Mouse (Mus musculus) hindbrain, embryonic 12.5 days (tissue): ENCODE measurements at regions not wholly inside any gene's neighbourhood (a gene's known extent, or its start where the extent isn't known, plus 50 kb on each side); places are given as distances from the start of the nearest gene placed in this dataset.

Experiments
- ATAC-seq: fragments of 200-750 bp; cut with Nextera tagmentation; 2 replicates; pipeline ENCODE4 v1.8.0; 2017; ENCODE audit warnings: moderate TSS enrichment; ENCODE audit not compliant: low FRiP score
- H3K27ac ChIP-seq: fragments of 300-500 bp; sonication (generic); 2 replicates; pipeline ENCODE4 v1.5.1; 2016; ENCODE audit warnings: mild to moderate bottlenecking
- H3K27me3 ChIP-seq: fragments of 300-500 bp; sonication (generic); 2 replicates; pipeline ENCODE4 v1.6.1; 2016; ENCODE audit warnings: mild to moderate bottlenecking
- H3K36me3 ChIP-seq: fragments of 300-500 bp; sonication (generic); 2 replicates; pipeline ENCODE4 v1.6.1; 2016; ENCODE audit warnings: mild to moderate bottlenecking
- H3K4me1 ChIP-seq: fragments of 300-500 bp; sonication (generic); 2 replicates; pipeline ENCODE4 v1.6.1; 2016
- H3K4me2 ChIP-seq: fragments of 300-500 bp; sonication (generic); replicated peaks from 2 replicates; pipeline ENCODE4 v1.6.1; 2016; ENCODE audit warnings: mild to moderate bottlenecking
- H3K4me3 ChIP-seq: fragments of 300-500 bp; sonication (generic); 2 replicates; pipeline ENCODE4 v1.5.1; 2016; ENCODE audit warnings: mild to moderate bottlenecking
- H3K9ac ChIP-seq: fragments of 300-500 bp; sonication (generic); 2 replicates; pipeline ENCODE4 v1.6.1; 2016; ENCODE audit warnings: mild to moderate bottlenecking, moderate library complexity
- H3K9me3 ChIP-seq: fragments of 300-500 bp; sonication (generic); replicated peaks from 2 replicates; pipeline ENCODE4 v1.6.1; 2016; ENCODE audit warnings: mild to moderate bottlenecking
- WGBS: fragments of 180-500 bp; shearing (Covaris S2); methylation state at CpG from one replicate; pipeline ENCODE4 v1.1.7; 2016; 5-methylcytosine and 5-hydroxymethylcytosine counted together

DNA sequence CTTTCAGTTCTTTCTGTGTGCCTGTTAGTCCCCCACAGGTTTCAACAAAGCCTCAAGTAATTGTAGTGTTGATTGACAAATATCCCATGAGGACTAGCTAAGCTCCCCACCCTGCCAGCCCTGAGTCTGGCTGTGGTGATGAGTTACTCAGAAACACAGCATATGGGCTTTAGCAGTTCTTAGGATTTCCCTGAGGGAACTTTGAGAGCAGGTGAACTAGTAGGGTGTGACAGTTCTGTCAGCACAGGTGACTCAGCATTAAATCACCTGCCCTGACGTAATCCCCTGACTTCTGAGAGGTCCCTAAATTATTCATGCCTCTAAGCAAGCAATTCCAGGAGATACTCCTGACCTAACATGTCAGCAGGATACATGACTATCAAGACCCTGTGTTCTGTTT, 347.7 kb upstream of the Igfbp3 start:
- H3K4me2 ChIP-seq: no peak overlapping the region
- ATAC-seq: no peak
- no peak overlapping the region for H3K27ac ChIP-seq
- WGBS: 68% methylated on average over 1 of the region's 1 CpGs
- no peaks in the 10 kb centered on the region for H3K27me3 ChIP-seq
- H3K4me1 ChIP-seq: no peaks in the 10 kb centered on the region
- H3K9ac ChIP-seq: no peak overlapping the region
- H3K9me3 ChIP-seq: no peaks in the 10 kb centered on the region
- no peak overlapping the region for H3K4me3 ChIP-seq
- no peaks in the 10 kb centered on the region for H3K36me3 ChIP-seq

DNA sequence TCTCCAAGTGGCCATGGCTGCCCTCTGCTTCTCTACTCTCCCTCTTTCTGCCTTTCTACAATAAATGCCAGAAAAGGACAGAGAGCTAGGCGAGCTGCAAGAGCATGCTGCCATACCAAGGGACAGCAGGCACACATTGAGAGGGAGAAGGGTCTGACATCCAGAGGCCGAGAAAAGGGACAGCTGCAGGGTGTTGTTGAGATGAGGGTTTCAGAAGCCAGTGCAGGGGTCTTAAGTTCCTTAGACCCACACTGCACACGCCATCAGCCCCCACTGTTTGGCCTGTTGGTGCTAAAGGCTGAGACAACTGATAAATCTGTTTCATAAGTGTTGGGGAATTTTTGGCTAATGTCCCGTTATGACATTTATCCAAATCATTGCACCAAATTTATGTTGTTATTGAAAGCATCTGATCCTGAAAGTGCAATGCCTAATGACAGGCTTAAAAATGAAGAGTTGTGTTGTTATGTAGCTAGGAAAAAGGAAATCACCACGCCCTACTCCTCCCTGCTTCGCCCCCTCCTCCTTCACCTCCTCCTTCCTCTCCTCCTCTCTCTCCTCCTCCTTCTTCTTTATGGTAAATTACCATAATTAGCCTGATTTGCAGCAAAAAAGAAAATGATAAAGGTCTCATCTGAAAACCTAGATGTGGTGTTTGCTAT, 342.0 kb upstream of the Igfbp3 start:
- WGBS: 78% methylated on average over 6 of the region's 6 CpGs
- no peak overlapping the region for H3K9ac ChIP-seq

DNA sequence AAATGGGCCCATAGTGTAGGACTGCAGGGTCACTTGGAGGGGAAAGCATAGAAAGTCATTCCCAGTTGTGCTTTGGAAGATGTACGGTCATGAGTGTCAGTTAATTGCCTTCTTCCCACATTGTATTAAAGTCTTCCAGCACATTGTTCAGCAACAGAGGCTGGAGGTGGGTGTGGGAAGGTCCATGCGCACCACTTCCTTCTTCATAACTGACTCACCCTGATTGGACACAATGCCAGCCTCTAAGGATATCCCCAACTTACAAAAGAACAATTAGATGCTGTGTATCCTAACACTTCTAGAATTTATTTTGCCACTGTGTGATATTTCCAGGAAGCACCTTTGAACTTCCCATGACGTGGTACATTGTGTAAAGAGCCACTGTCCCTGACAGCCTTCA, 338.4 kb upstream of the Igfbp3 start:
- Histone ChIP-seq H3K27ac (no peak overlapping the region), H3K4me3 (no peak overlapping the region), H3K4me1 (no peaks in the 10 kb centered on the region), H3K9ac (no peak overlapping the region), H3K36me3 (no peaks in the 10 kb centered on the region), H3K9me3 (no peaks in the 10 kb centered on the region), H3K4me2 (no peak overlapping the region), H3K27me3 (no peaks in the 10 kb centered on the region)
- ATAC-seq: no peak
- WGBS: 84% methylated on average over 3 of the region's 3 CpGs

More for the DNA sequence above, 342.0 kb upstream of the Igfbp3 start:
- Histone ChIP-seq H3K36me3 (no peaks in the 10 kb centered on the region), H3K4me3 (no peak overlapping the region), H3K27me3 (no peaks in the 10 kb centered on the region), H3K27ac (no peak overlapping the region), H3K4me1 (no peaks in the 10 kb centered on the region), H3K4me2 (no peak overlapping the region), H3K9me3 (no peaks in the 10 kb centered on the region)
- ATAC-seq: no peak

DNA sequence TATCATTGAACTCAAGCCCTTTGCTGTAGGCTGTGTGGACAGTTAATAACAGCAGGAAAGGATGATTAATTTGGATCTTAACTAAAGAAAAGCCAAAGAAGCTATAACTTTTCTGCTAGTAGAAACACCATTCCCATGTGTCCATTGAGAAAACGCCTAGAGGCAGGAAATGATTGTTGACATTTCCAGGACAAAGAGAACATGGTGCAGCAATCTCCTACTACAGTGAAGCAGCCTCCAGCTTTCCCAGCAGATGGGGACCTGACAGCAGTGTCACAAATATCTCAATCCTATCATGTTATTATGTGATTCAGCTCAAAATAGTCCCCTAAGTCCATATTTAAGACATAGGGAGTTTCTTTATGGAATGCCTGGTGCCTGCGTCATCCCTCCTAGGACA, 334.1 kb upstream of the Igfbp3 start:
- no peaks in the 10 kb centered on the region for H3K36me3 ChIP-seq
- H3K9ac ChIP-seq: no peak overlapping the region
- no peak overlapping the region for H3K4me2 ChIP-seq
- H3K27me3 ChIP-seq: no peaks in the 10 kb centered on the region
- no peaks in the 10 kb centered on the region for H3K4me1 ChIP-seq
- 77% methylated on average over 2 of the region's 2 CpGs for WGBS
- no peak overlapping the region for H3K27ac ChIP-seq
- H3K4me3 ChIP-seq: no peak overlapping the region
- no peaks in the 10 kb centered on the region for H3K9me3 ChIP-seq
- no peak for ATAC-seq

DNA sequence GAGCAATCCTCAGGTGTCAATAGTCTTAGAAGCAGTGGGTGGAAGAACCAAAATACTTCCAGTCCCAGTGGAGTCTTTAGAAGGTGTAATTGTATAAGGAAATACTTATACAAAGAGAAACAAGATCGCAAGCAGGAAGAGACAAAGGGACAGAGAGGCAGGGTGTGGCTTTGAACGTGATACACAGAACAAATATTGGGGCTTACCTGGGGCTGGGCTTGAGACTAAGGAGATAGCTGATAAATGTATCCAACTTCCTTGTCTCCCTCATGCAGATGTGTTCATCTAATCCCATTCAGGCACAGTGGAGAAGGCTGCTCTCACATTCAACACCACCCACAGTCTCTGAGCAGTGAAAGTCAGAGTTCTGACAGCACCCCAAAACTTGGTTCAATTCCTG, 331.9 kb upstream of the Igfbp3 start:
- 86% methylated on average over 2 of the region's 2 CpGs for WGBS
- no peak for ATAC-seq
- no peaks in the 10 kb centered on the region for H3K9me3 ChIP-seq
- no peaks in the 10 kb centered on the region for H3K27me3 ChIP-seq
- no peak overlapping the region for H3K27ac ChIP-seq
- H3K4me3 ChIP-seq: no peak overlapping the region
- no peaks in the 10 kb centered on the region for H3K36me3 ChIP-seq
- H3K9ac ChIP-seq: no peak overlapping the region
- no peak overlapping the region for H3K4me2 ChIP-seq
- no peaks in the 10 kb centered on the region for H3K4me1 ChIP-seq

DNA sequence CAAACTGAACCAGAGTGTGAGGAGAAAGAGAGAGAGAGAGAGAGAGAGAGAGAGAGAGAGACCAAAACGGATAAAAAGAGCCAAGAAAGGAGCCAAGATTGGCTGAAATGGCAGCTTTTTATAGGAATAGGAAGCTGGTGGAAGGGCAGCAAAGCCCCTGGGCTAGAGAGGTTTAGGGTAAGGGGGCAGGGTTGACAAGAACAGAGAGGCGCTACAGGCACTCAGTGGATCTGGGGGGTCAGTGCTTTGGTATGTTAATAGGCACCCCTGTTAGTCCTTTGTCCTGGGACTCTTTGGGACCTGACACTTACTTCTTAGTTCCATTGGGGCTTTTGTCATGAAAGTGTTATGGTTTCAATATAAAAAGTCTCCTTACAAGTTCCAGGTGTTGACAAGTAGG, 320.9 kb upstream of the Igfbp3 start:
- H3K4me3 ChIP-seq: no peak overlapping the region
- H3K27ac ChIP-seq: no peak overlapping the region
- no peaks in the 10 kb centered on the region for H3K36me3 ChIP-seq
- WGBS: 19% methylated on average over 2 of the region's 2 CpGs
- H3K4me2 ChIP-seq: no peak overlapping the region
- no peaks in the 10 kb centered on the region for H3K4me1 ChIP-seq
- peaks cover 6% of the 10 kb centered on the region; the same call in 1 of the 2 replicates for H3K9me3 ChIP-seq
- H3K9ac ChIP-seq: no peak overlapping the region
- no peaks in the 10 kb centered on the region for H3K27me3 ChIP-seq
- no peak for ATAC-seq

DNA sequence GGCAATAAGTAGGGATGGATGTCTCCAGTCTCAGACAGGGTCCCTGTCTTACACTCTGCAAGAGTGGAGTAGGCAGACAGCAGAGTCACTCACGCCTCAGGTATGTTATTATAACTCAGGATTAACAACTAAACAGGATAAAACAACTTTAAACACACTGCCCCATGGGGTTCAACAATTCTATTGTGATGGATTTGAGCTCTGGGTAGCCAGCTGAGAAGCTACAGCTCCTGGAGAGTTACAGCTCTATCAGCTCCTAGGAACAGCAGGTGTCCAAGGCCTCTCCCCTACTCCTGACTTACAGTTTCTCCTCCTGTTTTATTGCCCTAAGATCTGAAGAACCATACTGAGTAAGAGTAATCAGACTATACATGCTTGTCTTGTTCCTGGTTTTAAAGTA, 319.6 kb upstream of the Igfbp3 start:
- Histone ChIP-seq H3K36me3 (no peaks in the 10 kb centered on the region), H3K4me2 (no peak overlapping the region)
- 53% methylated on average over 1 of the region's 1 CpGs for WGBS

DNA sequence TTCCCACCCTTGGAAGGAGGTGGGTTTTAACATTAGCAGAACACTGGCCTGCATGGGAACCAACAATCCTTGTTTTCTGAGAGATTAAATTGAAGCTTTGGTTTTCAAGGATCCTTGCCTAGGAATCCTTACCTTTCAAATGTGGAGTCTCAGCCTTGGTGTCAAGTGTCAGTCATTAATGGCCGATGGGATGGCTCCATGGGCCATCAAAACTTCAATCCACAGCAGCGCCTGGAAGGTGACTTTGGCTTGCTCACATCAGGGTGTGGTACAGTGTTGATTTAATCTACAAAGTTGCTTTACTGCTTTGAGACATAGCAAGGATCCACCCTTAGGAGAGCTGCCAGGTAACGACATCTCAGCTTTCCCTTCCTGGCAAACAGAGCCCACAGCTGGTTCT, 318.1 kb upstream of the Igfbp3 start:
- peaks cover 5% of the 10 kb centered on the region; the same call in 1 of the 2 replicates for H3K9me3 ChIP-seq
- H3K4me1 ChIP-seq: no peaks in the 10 kb centered on the region
- WGBS: 83% methylated on average over 3 of the region's 3 CpGs
- no peak overlapping the region for H3K4me3 ChIP-seq
- H3K27ac ChIP-seq: no peak overlapping the region
- no peaks in the 10 kb centered on the region for H3K27me3 ChIP-seq
- ATAC-seq: no peak
- H3K36me3 ChIP-seq: no peaks in the 10 kb centered on the region
- H3K9ac ChIP-seq: no peak overlapping the region
- H3K4me2 ChIP-seq: no peak overlapping the region

More for the DNA sequence above, 319.6 kb upstream of the Igfbp3 start:
- Histone ChIP-seq H3K9me3 (peaks cover 6% of the 10 kb centered on the region; the same call in 1 of the 2 replicates), H3K4me3 (no peak overlapping the region), H3K27me3 (no peaks in the 10 kb centered on the region), H3K9ac (no peak overlapping the region), H3K4me1 (no peaks in the 10 kb centered on the region), H3K27ac (no peak overlapping the region)
- no peak for ATAC-seq

DNA sequence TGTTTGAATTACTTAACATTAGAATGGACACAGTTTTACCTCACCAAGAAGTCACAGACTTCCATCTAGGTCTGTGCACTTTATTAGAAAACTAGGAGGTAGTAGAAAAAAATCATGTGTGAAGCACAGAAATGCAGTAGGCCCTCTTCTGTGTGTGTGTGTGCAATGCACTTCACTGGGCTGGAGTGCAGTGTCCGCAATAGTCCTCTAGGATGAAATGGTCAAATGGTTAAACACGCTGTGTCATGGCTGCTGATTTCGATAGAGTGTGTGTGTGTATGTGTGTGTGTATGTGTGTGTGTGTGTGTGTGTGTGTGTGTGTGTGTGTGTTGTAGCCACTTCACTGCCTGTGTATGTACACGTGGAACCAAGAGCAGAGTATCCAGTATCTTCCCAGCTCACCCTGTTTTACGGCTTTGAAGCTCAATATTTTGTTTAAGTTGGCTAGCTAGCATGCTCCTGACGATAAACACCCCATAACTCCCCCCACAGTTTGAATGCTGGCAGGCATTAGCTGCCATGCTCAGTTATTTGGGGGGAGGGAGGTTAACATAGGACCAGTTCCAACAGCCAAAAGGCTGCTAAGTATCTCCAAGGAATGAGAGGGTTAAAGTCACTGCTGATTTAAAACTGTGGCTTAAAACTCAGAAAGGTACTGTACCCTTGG, 316.9 kb upstream of the Igfbp3 start:
- Histone ChIP-seq H3K4me3 (no peak overlapping the region), H3K4me1 (no peaks in the 10 kb centered on the region), H3K4me2 (no peak overlapping the region), H3K9me3 (no peaks in the 10 kb centered on the region), H3K27ac (no peak overlapping the region), H3K36me3 (no peaks in the 10 kb centered on the region), H3K9ac (no peak overlapping the region), H3K27me3 (no peaks in the 10 kb centered on the region)
- no peak for ATAC-seq
- 90% methylated on average over 6 of the region's 6 CpGs for WGBS

DNA sequence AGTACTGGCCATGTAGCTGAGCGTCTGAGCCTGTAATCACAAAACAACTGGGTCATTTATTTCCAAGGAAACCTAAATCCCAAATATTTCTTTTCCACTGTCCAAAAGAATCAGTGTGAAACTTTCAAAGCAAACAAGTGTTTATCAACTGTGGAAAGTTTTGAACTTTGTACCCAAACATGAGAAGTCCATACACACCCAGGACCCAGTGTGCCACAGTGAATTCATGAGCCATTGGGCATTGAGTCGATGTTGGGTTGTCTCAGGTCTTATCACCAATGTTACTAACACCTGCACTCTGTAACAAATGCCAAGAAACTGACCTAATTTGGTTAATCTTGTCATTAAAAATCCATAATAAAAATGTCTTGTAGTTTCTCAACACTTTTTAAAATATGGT, 305.8 kb upstream of the Igfbp3 start:
- 88% methylated on average over 2 of the region's 2 CpGs for WGBS
- no peak for ATAC-seq

DNA sequence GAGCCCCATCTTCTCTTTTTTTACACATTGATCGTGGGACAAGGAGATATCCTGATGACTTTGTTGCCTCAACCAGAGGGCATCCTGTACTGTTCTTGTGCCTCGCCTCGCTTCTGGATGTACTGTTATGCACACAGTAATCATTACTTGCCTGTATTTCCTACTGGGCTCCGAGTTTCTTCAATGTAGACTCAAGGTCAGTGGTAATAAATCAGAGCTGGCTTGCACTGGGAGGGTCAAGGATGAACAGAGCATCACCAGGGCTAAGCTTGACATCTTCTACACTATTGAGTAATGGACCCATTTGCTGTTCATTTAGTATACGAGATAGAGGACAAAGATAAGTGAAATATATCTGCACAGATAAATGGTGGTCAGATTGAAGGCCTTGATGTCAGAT, 295.1 kb upstream of the Igfbp3 start:
- Histone ChIP-seq H3K9ac (no peak overlapping the region), H3K27me3 (no peaks in the 10 kb centered on the region), H3K4me2 (no peak overlapping the region), H3K4me1 (no peaks in the 10 kb centered on the region), H3K9me3 (no peaks in the 10 kb centered on the region), H3K4me3 (no peak overlapping the region), H3K36me3 (no peaks in the 10 kb centered on the region), H3K27ac (no peak overlapping the region)
- ATAC-seq: no peak
- 85% methylated on average over 5 of the region's 5 CpGs for WGBS

More for the DNA sequence above, 305.8 kb upstream of the Igfbp3 start:
- H3K9ac ChIP-seq: no peak overlapping the region
- no peak overlapping the region for H3K27ac ChIP-seq
- no peak overlapping the region for H3K4me3 ChIP-seq
- H3K27me3 ChIP-seq: no peaks in the 10 kb centered on the region
- no peak overlapping the region for H3K4me2 ChIP-seq
- H3K36me3 ChIP-seq: no peaks in the 10 kb centered on the region
- H3K9me3 ChIP-seq: no peaks in the 10 kb centered on the region
- no peaks in the 10 kb centered on the region for H3K4me1 ChIP-seq

DNA sequence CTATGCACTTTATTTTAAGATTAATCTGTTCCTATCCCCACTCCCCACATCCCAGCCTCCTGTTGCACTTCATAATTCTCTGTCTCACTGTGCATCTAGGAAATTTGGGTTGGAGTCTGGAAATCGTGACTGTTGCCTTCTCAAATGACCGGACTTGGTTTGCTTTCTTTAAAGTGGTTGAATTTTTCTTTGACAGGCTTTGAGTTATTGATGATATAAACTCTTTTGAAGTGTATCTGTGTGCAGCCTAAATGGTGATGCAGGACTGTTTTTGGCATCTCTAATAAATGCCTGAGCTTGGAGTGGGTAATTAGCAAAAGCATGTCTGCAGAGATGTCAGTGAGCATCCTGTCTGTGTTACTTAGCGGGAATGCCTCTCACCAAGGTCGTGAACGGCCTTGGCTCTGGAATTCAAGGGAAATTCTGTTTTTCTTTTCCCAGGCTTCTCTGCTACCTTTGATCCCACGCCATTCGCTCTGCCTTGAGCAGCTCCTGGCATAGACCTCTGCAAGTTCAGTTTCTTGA, 292.8 kb upstream of the Igfbp3 start:
- no peak overlapping the region for H3K4me2 ChIP-seq
- no peaks in the 10 kb centered on the region for H3K4me1 ChIP-seq
- ATAC-seq: no peak
- no peak overlapping the region for H3K4me3 ChIP-seq
- WGBS: 70% methylated on average over 7 of the region's 7 CpGs
- H3K36me3 ChIP-seq: no peaks in the 10 kb centered on the region
- no peak overlapping the region for H3K27ac ChIP-seq
- H3K9me3 ChIP-seq: no peaks in the 10 kb centered on the region
- no peaks in the 10 kb centered on the region for H3K27me3 ChIP-seq
- no peak overlapping the region for H3K9ac ChIP-seq
